Mouse (Mus musculus) forebrain, postnatal 0 days (tissue): ENCODE results near the gene Gpr65. TPM values are rescaled to one million over a fixed set of nuclear protein-coding genes. Genes with fewer than 3 reads are reported as not detected.
"Not testable (repeated sequence)": the region's sequence is repeated elsewhere in the genome, so short reads cannot be mapped to it uniquely, and the experiment has no call there.

Experiments
- ATAC-seq: fragments of 200-750 bp; cut with Nextera tagmentation; 2 replicates; pipeline ENCODE4 v1.8.0; 2017; ENCODE audit warnings: mild to moderate bottlenecking, moderate library complexity
- DNase-seq: peaks from one replicate; pipeline ENCODE4 v3.0.0-alpha.2; 2015
- H3K27ac ChIP-seq: fragments of 300-500 bp; sonication (generic); 2 replicates; pipeline ENCODE4 v1.5.1; 2014; ENCODE audit warnings: low read depth, mild to moderate bottlenecking, antibody characterized with exemption, low read length, moderate library complexity, mixed read lengths
- H3K27me3 ChIP-seq: fragments of 300-500 bp; sonication (generic); 2 replicates; pipeline ENCODE4 v1.6.1; 2014; ENCODE audit warnings: mild to moderate bottlenecking, low read length, mixed read lengths; ENCODE audit not compliant: insufficient read depth
- H3K36me3 ChIP-seq: fragments of 300-500 bp; sonication (generic); 2 replicates; pipeline ENCODE4 v1.6.1; 2014; ENCODE audit warnings: mild to moderate bottlenecking, moderate library complexity; ENCODE audit not compliant: insufficient read depth
- H3K4me1 ChIP-seq: fragments of 300-500 bp; sonication (generic); 2 replicates; pipeline ENCODE4 v1.6.1; 2014; ENCODE audit warnings: antibody characterized with exemption; ENCODE audit not compliant: insufficient read depth
- H3K4me2 ChIP-seq: fragments of 300-500 bp; sonication (generic); 2 replicates; pipeline ENCODE4 v1.6.1; 2014; ENCODE audit warnings: low read depth, mild to moderate bottlenecking, moderate library complexity
- H3K4me3 ChIP-seq: fragments of 300-500 bp; sonication (generic); 2 replicates; pipeline ENCODE4 v1.5.1; 2014; ENCODE audit warnings: low read depth, low read length, mixed read lengths
- H3K9ac ChIP-seq: fragments of 300-500 bp; sonication (generic); 2 replicates; pipeline ENCODE4 v1.6.1; 2014; ENCODE audit warnings: mild to moderate bottlenecking
- H3K9me3 ChIP-seq: fragments of 300-500 bp; sonication (generic); 2 replicates; pipeline ENCODE4 v1.6.1; 2016; ENCODE audit warnings: low read length
- CTCF ChIP-seq: sonication (generic); IDR thresholded peaks from 2 replicates; pipeline ENCODE4 v1.5.1; 2016; ENCODE audit warnings: antibody characterized with exemption, control low read depth, low read depth
- WGBS: fragments of 180-500 bp; shearing (Covaris S2); extraction: QIAGEN DNeasy Blood & Tissue Kit; methylation state at CpG from one replicate; pipeline ENCODE4 v1.1.7; 2014; 5-methylcytosine and 5-hydroxymethylcytosine counted together
- polyA plus RNA-seq: library from polyadenylated mRNA; unstranded; fragments of >200 nt; fragmentation: Nextera tagmentation; extraction: Ambion mirVana; gene quantifications from 2 replicates; pipeline ENCODE4 v1.2.1, GENCODE M21; 2015
- total RNA-seq: library from RNA; depleted of rRNA; stranded (reverse); fragments of >200 nt; gene quantifications from 2 replicates; pipeline ENCODE4 v1.2.3, GENCODE M21; 2014; rRNA removed

The Gpr65 gene
- total and polyA plus RNA-seq, 2 experiments from 2014 or later = 0.19 to 1.1 TPM

GRCm38 (mm10) chr12:98303013-98303412, 34.6 kb downstream of the Gpr65 start:
- H3K27ac ChIP-seq = no peak overlapping the region
- no peak for TF ChIP-seq CTCF
- no peaks in the 10 kb centered on the region for H3K9me3 ChIP-seq
- H3K4me2 ChIP-seq = no peak overlapping the region
- H3K9ac ChIP-seq = no peak overlapping the region
- no peak for DNase-seq
- no peak for ATAC-seq
- no peak overlapping the region for H3K4me3 ChIP-seq
- 48% methylated on average over 1 of the region's 1 CpGs for whole genome bisulfite sequencing
- no peaks in the 10 kb centered on the region for H3K27me3 ChIP-seq
- no peaks in the 10 kb centered on the region for H3K4me1 ChIP-seq
- no peaks in the 10 kb centered on the region for H3K36me3 ChIP-seq

DNA sequence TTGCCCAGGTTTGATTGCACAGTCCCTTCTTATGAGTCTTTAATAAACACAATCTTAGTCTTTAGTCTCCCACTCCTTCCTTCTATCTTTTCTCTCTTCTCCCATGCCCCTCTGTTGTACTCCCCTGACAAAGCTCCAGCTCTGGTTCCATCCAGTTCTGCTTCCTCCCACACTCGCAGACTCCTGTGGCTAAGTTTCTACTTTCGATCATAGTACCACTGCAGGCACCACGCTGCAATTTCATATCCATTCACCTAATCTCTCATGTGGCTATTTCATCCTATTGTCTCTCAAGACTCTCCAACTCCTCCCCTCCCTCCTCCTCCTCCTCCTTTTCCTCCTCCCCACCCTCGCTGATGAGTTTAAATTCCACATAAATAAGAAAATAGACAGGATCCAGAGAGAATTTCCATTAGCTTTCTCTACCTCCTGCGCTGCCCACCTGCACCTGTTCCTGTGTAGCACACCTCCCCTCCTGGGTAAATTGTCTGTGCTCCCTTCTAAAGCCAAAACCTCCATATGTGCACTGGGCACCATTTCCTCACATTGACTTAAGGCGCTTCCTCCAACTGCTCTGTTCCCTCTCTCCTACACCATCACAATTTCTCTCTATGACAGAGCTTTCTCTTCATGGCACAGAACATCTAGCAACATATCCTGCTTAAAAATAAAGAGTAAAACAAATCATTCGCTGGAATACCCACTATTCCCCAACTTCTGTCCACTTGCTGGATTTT, 38.9 kb downstream of the Gpr65 start:
- H3K9me3 ChIP-seq = no peaks in the 10 kb centered on the region
- 80% methylated on average over 7 of the region's 7 CpGs for WGBS
- peak overlapping the region; percentile 21; the same call in 1 of the 2 replicates for H3K27ac ChIP-seq
- peak; percentile 24 for DNase-seq
- H3K27me3 ChIP-seq = no peaks in the 10 kb centered on the region
- H3K4me3 ChIP-seq = no peak overlapping the region
- H3K36me3 ChIP-seq = no peaks in the 10 kb centered on the region
- no peak overlapping the region for H3K4me2 ChIP-seq
- H3K9ac ChIP-seq = no peak overlapping the region
- no peak for TF ChIP-seq CTCF
- no peaks in the 10 kb centered on the region for H3K4me1 ChIP-seq
- ATAC-seq = peak; percentile 78

DNA sequence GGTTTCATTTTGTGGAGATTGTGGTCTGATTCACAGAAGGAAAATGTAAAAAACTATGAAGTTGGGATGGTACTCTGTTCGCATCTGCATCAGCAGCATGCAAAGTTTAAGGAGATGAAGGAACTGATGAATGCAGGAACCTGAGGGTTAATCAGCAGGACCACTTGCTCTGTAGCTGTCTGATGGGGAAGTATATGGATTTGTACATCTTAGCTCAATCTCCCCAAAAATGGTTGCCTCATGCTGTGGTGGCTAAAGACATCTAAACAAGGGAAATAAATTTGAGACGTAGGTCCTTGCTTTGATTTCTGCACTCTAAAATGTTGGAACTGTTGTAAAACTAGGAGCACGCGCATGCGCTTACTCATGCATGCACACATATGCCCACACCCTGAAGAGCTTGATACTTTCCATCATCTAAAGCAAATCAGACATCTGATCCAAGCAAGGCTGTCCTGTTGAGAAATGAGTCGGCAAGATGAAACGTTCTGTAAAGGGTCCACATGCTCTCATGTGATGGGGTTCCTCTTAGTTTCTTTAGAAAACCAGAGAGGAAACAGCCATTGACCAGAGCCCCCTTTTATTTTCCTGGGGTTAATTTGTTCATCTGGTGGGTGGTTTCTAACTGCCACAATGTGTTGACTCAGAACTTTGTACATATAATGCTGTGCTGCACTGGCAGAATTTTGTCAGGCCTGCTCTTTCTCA, 43.1 kb downstream of the Gpr65 start:
- H3K36me3 ChIP-seq = no peaks in the 10 kb centered on the region
- ATAC-seq = no peak
- no peak overlapping the region for H3K4me3 ChIP-seq
- H3K27ac ChIP-seq = no peak overlapping the region
- no peak for DNase-seq
- H3K9ac ChIP-seq = no peak overlapping the region
- H3K9me3 ChIP-seq = no peaks in the 10 kb centered on the region
- no peaks in the 10 kb centered on the region for H3K4me1 ChIP-seq
- WGBS = 84% methylated on average over 7 of the region's 7 CpGs
- no peaks in the 10 kb centered on the region for H3K27me3 ChIP-seq
- no peak overlapping the region for H3K4me2 ChIP-seq
- no peak for TF ChIP-seq CTCF

GRCm38 (mm10) chr12:98315924-98316323, 47.5 kb downstream of the Gpr65 start:
- no peaks in the 10 kb centered on the region for H3K4me1 ChIP-seq
- DNase-seq (no peak), ATAC-seq (no peak)
- TF ChIP-seq CTCF = no peak
- no peak overlapping the region for H3K9ac ChIP-seq
- H3K4me2 ChIP-seq = no peak overlapping the region
- no peaks in the 10 kb centered on the region for H3K36me3 ChIP-seq
- no peaks in the 10 kb centered on the region for H3K9me3 ChIP-seq
- no peak overlapping the region for H3K27ac ChIP-seq
- no peaks in the 10 kb centered on the region for H3K27me3 ChIP-seq
- H3K4me3 ChIP-seq = no peak overlapping the region
- 90% methylated on average over 5 of the region's 5 CpGs for WGBS

DNA sequence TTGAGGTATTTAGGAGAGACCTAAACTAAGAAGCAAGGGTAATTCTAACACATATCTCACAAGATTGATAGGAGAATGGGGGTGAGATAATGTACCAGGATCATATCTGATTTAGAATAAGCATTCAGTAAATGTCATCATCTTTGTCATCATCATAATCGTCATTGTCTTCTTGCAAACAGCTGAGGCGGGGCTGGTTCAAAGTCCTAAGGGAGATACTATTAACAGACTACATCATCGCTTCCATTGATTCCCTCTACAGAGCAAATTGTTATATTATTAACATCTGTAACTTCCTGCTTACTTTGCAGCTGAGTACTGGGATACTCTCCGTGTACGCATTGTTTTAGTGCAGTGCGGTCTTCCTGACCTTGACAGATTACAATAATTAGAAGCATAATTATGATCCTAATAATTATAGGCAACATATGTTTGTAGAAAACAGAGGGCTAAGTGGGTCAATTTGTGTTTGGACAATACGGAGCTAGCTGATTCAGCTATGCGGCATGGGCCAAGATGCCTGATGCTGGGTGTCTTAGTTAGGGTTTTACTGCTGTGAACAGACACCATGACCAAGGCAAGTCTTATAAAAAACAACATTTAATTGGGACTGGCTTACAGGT, 49.4 kb downstream of the Gpr65 start:
- DNase-seq = no peak
- Histone ChIP-seq H3K27ac (no peak overlapping the region), H3K4me3 (no peak overlapping the region), H3K9me3 (no peaks in the 10 kb centered on the region), H3K27me3 (no peaks in the 10 kb centered on the region), H3K9ac (no peak overlapping the region), H3K4me1 (no peaks in the 10 kb centered on the region), H3K4me2 (no peak overlapping the region), H3K36me3 (no peaks in the 10 kb centered on the region)
- WGBS = 81% methylated on average over 8 of the region's 8 CpGs
- ATAC-seq = no peak
- no peak for TF ChIP-seq CTCF

DNA sequence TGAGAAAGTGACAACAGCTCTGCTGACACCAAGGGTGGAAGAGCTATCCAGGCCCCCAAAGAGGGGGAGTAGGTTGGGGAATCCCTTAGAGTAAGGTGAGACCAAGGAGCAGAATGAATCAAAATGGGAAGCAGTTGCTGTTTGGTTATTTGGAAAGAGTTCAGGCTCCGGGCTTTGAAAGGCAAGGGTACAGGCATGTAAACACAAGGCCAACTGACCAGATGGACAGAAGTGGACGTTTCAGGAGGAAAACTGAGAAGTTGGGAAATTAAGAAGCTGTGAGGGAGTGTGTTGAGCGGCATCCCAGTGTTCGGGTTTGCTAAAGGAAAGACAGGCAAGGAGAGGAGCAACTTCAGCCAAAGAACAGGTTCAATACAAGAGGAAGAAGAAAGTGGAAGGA, 54.0 kb downstream of the Gpr65 start:
- ATAC-seq (no peak), DNase-seq (no peak)
- TF ChIP-seq CTCF = no peak
- H3K4me1 ChIP-seq = no peaks in the 10 kb centered on the region
- no peaks in the 10 kb centered on the region for H3K9me3 ChIP-seq
- no peak overlapping the region for H3K4me3 ChIP-seq
- no peaks in the 10 kb centered on the region for H3K27me3 ChIP-seq
- H3K9ac ChIP-seq = no peak overlapping the region
- H3K36me3 ChIP-seq = no peaks in the 10 kb centered on the region
- no peak overlapping the region for H3K27ac ChIP-seq
- H3K4me2 ChIP-seq = no peak overlapping the region
- WGBS = 81% methylated on average over 4 of the region's 4 CpGs

DNA sequence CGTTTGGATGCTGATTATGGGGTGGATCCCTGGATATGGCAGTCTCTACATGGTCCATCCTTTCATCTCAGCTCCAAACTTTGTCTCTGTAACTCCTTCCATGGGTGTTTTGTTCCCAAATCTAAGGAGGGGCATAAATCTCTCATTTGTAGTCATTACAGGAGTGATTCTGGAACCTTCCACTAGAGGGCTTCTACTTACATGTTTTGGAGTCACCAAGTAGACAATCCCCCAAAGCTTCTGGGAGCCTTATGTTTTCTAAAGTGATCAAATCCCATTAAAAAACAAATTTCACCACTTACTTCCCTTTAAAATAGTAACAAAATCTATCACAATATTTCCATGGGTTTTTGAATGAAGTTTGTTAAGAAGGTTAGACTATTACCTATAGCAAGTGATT, 55.7 kb downstream of the Gpr65 start:
- not testable (repeated sequence) for H3K4me3 ChIP-seq, H3K27ac ChIP-seq, H3K9ac ChIP-seq, H3K9me3 ChIP-seq, H3K36me3 ChIP-seq, H3K4me1 ChIP-seq, H3K27me3 ChIP-seq, H3K4me2 ChIP-seq
- peak; percentile 82 for DNase-seq
- peak; percentile 72 for TF ChIP-seq CTCF
- ATAC-seq = peak; percentile 71; the same call in 1 of the 2 replicates
- WGBS = no CpG with 5 or more reads among the region's 1 CpGs

Other genes starting within 250 kb of the Gpr65 start
- gene Galc, start 9.2 kb upstream of the Gpr65 start, total RNA-seq = 10.5 and 15.3 TPM in 2 replicates
- 6.4 and 10.2 TPM in 2 replicates for gene Galc, start 9.2 kb upstream of the Gpr65 start, polyA plus RNA-seq